Mouse (Mus musculus) small intestine, adult 2 months (tissue): ENCODE data around the gene Dcaf8. TPM values are rescaled to one million over a fixed set of nuclear protein-coding genes. Genes with fewer than 3 reads are reported as not detected.

ENCODE experiments used
- H3K27ac ChIP-seq: fragments of 200-500 bp; 2 replicates; pipeline ENCODE4 v1.5.1; 2012; ENCODE audit warnings: low read depth, low read length, control low read depth, inconsistent platforms; ENCODE audit not compliant: insufficient read depth
- H3K27me3 ChIP-seq: fragments of 200-500 bp; 2 replicates; pipeline ENCODE4 v1.6.1; 2012; ENCODE audit warnings: mild to moderate bottlenecking, moderate library complexity, low read length, inconsistent platforms; ENCODE audit not compliant: control insufficient read depth, insufficient read depth
- H3K36me3 ChIP-seq: fragments of 200-500 bp; 2 replicates; pipeline ENCODE4 v1.6.1; 2012; ENCODE audit warnings: mild to moderate bottlenecking, low read length, control low read depth, inconsistent platforms; ENCODE audit not compliant: control insufficient read depth, insufficient read depth
- H3K4me1 ChIP-seq: fragments of 200-500 bp; 2 replicates; pipeline ENCODE4 v1.6.1; 2012; ENCODE audit warnings: low read length, inconsistent platforms, mixed read lengths; ENCODE audit not compliant: control insufficient read depth, insufficient read depth, insufficient read length
- H3K4me3 ChIP-seq: fragments of 200-500 bp; 2 replicates; pipeline ENCODE4 v1.5.1; 2012; ENCODE audit warnings: low read depth, mild to moderate bottlenecking, control low read depth, inconsistent platforms, low read length, moderate library complexity
- CTCF ChIP-seq: fragments of 200-500 bp; IDR thresholded peaks from 2 replicates; pipeline ENCODE4 v1.5.1; 2012; ENCODE audit warnings: low read depth, mild to moderate bottlenecking, control low read depth, inconsistent platforms, low read length, moderate library complexity, mixed read lengths; ENCODE audit not compliant: insufficient replicate concordance, insufficient read length; ENCODE audit errors: extremely low read depth
- POLR2A ChIP-seq: fragments of 200-500 bp; IDR thresholded peaks from 2 replicates; pipeline ENCODE4 v1.6.1; 2012; ENCODE audit warnings: low read depth, mild to moderate bottlenecking, control low read depth, inconsistent platforms, low read length, moderate library complexity
- WGBS: fragments of 180-500 bp; shearing (Covaris S2); methylation state at CpG from one replicate; pipeline ENCODE4 v1.1.7; 2018; 5-methylcytosine and 5-hydroxymethylcytosine counted together
- polyA plus RNA-seq: library from polyadenylated mRNA; depleted of rRNA; stranded (reverse); fragments of >200 nt; gene quantifications from 2 replicates; pipeline ENCODE4 v1.2.3, GENCODE M21; 2012

Dcaf8 gene
- polyA plus RNA-seq, 1 experiment = 26.7 TPM

- no peaks in the 10 kb centered on the region for H3K4me1 ChIP-seq
- TF ChIP-seq POLR2A = no peak
- TF ChIP-seq CTCF = no peak
- H3K27ac ChIP-seq = no peak overlapping the region
- WGBS = 82% methylated on average over 6 of the region's 6 CpGs
- H3K36me3 ChIP-seq = peaks cover 26% of the 10 kb centered on the region
- no peak overlapping the region for H3K4me3 ChIP-seq
- H3K27me3 ChIP-seq = no peaks in the 10 kb centered on the region
Observed at GRCm38 (mm10) chr1:172162959-172163358, 15.1 kb downstream of the Dcaf8 start.

DNA sequence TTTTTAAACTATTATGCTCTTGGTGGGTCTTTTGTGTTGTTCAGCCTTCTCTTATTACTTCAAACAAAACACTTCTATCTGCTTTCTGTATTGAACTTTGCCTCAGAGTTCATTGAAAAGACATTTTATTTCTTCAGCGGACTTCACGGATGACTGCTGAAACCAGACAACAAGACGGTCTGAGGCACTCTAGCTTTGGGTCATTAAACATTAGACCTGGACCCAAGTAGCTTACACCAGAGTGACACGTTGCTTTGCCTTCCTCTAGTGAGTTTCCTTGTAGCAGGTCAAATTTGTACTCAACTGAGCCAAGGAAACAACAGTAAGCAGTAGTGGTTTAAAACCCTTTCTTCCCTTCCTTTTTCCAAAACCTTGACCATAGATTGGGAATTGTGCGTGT lies 20.0 kb downstream of the Dcaf8 start:
- WGBS = 81% methylated on average over 5 of the region's 5 CpGs
- Histone ChIP-seq H3K4me1 (no peaks in the 10 kb centered on the region), H3K4me3 (no peak overlapping the region), H3K27ac (no peak overlapping the region), H3K27me3 (no peaks in the 10 kb centered on the region), H3K36me3 (peaks cover 49% of the 10 kb centered on the region)
- no peak for TF ChIP-seq CTCF
- no peak for TF ChIP-seq POLR2A

- TF ChIP-seq CTCF = no peak
- TF ChIP-seq POLR2A = no peak
- H3K36me3 ChIP-seq = peaks cover 65% of the 10 kb centered on the region
- H3K27me3 ChIP-seq = no peaks in the 10 kb centered on the region
- no peak overlapping the region for H3K4me3 ChIP-seq
- H3K4me1 ChIP-seq = no peaks in the 10 kb centered on the region
- H3K27ac ChIP-seq = no peak overlapping the region
- 96% methylated on average over 5 of the region's 5 CpGs for WGBS
Observed at GRCm38 (mm10) chr1:172169809-172170208, 21.9 kb downstream of the Dcaf8 start.

- TF ChIP-seq CTCF (no peak), POLR2A (no peak)
- no peaks in the 10 kb centered on the region for H3K4me1 ChIP-seq
- H3K27me3 ChIP-seq = no peaks in the 10 kb centered on the region
- no peak overlapping the region for H3K27ac ChIP-seq
- peaks cover 58% of the 10 kb centered on the region for H3K36me3 ChIP-seq
- H3K4me3 ChIP-seq = no peak overlapping the region
- 93% methylated on average over 21 of the region's 21 CpGs for WGBS
Observed at GRCm38 (mm10) chr1:172172381-172172780, 24.5 kb downstream of the Dcaf8 start.

- Histone ChIP-seq H3K27ac (no peak overlapping the region), H3K36me3 (peaks cover 56% of the 10 kb centered on the region), H3K27me3 (no peaks in the 10 kb centered on the region), H3K4me1 (no peaks in the 10 kb centered on the region), H3K4me3 (no peak overlapping the region)
- no peak for TF ChIP-seq CTCF
- TF ChIP-seq POLR2A = no peak
- 81% methylated on average over 5 of the region's 5 CpGs for WGBS
Observed at GRCm38 (mm10) chr1:172173181-172173580, 25.3 kb downstream of the Dcaf8 start.

GRCm38 (mm10) chr1:172177791-172178190 lies 29.9 kb downstream of the Dcaf8 start:
- Histone ChIP-seq H3K27me3 (no peaks in the 10 kb centered on the region), H3K4me1 (no peaks in the 10 kb centered on the region), H3K36me3 (peaks cover 61% of the 10 kb centered on the region), H3K4me3 (no peak overlapping the region), H3K27ac (no peak overlapping the region)
- TF ChIP-seq POLR2A (no peak), CTCF (no peak)
- 76% methylated on average over 7 of the region's 7 CpGs for WGBS

DNA sequence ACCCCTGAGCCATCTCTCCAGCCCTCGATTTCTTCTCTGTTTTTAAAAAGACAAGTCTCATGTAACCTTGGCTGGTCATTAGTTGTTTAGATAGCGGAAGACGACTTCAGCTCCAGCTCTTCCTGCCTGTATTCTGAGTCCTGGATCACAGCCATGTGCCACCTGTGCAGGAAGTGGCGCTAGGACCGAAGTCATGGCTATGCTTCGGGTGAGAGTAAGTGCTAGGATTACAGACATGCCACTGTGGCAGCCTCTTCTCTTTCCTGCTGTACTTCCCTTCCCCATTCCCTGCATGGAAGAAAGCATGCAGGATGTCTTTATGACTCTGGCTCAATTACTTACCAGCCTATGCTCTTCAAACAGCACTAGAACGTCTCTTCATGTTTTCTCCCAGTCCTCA lies 31.2 kb downstream of the Dcaf8 start:
- Histone ChIP-seq H3K36me3 (peaks cover 52% of the 10 kb centered on the region), H3K4me3 (no peak overlapping the region), H3K27me3 (no peaks in the 10 kb centered on the region), H3K4me1 (no peaks in the 10 kb centered on the region), H3K27ac (no peak overlapping the region)
- no peak for TF ChIP-seq CTCF
- no peak for TF ChIP-seq POLR2A
- 57% methylated on average over 7 of the region's 7 CpGs for WGBS

- no peak for TF ChIP-seq POLR2A
- no peak for TF ChIP-seq CTCF
- 65% methylated on average over 4 of the region's 4 CpGs for WGBS
- Histone ChIP-seq H3K4me3 (no peak overlapping the region), H3K36me3 (peaks cover 45% of the 10 kb centered on the region), H3K4me1 (no peaks in the 10 kb centered on the region), H3K27me3 (no peaks in the 10 kb centered on the region), H3K27ac (no peak overlapping the region)
Observed at GRCm38 (mm10) chr1:172180881-172181280, 33.0 kb downstream of the Dcaf8 start.
